Mouse (Mus musculus) limb, embryonic 11.5 days (tissue): Measurements from ENCODE around the gene Nphs1. TPM values are rescaled to one million over a fixed set of nuclear protein-coding genes. Genes with fewer than 3 reads are reported as not detected.
"Not testable (repeated sequence)": the region's sequence is repeated elsewhere in the genome, so short reads cannot be mapped to it uniquely, and the experiment has no call there.

Experiments
- ATAC-seq: fragments of 200-750 bp; cut with Nextera tagmentation; 2 replicates; pipeline ENCODE4 v1.8.0; 2017; ENCODE audit warnings: low read depth; ENCODE audit not compliant: insufficient number of reproducible peaks, low FRiP score, low TSS enrichment
- DNase-seq: peaks from one replicate; pipeline ENCODE4 v3.0.0-alpha.2; 2015; ENCODE audit warnings: low spot score
- H3K27ac ChIP-seq: fragments of 300-500 bp; sonication (generic); replicated peaks from 2 replicates; pipeline ENCODE4 v1.5.1; 2014; ENCODE audit warnings: low read depth, mild to moderate bottlenecking, low read length
- H3K27me3 ChIP-seq: fragments of 300-500 bp; sonication (generic); 2 replicates; pipeline ENCODE4 v1.6.1; 2014; ENCODE audit warnings: mild to moderate bottlenecking, low read length, mixed read lengths; ENCODE audit not compliant: control insufficient read depth, insufficient read depth
- H3K36me3 ChIP-seq: fragments of 300-500 bp; sonication (generic); 2 replicates; pipeline ENCODE4 v1.6.1; 2014; ENCODE audit warnings: mild to moderate bottlenecking, low read length, moderate library complexity, mixed read lengths; ENCODE audit not compliant: control insufficient read depth, insufficient read depth
- H3K4me1 ChIP-seq: fragments of 300-500 bp; sonication (generic); 2 replicates; pipeline ENCODE4 v1.6.1; 2014; ENCODE audit warnings: low read length, mixed read lengths; ENCODE audit not compliant: control insufficient read depth, insufficient read depth
- H3K4me2 ChIP-seq: fragments of 300-500 bp; sonication (generic); 2 replicates; pipeline ENCODE4 v1.6.1; 2014; ENCODE audit warnings: low read depth, mild to moderate bottlenecking, moderate library complexity; ENCODE audit not compliant: severe bottlenecking
- H3K4me3 ChIP-seq: fragments of 300-500 bp; sonication (generic); 2 replicates; pipeline ENCODE4 v1.5.1; 2014; ENCODE audit warnings: low read depth, low read length
- H3K9ac ChIP-seq: fragments of 300-500 bp; sonication (generic); 2 replicates; pipeline ENCODE4 v1.6.1; 2014; ENCODE audit warnings: mild to moderate bottlenecking, low read length
- H3K9me3 ChIP-seq: fragments of 300-500 bp; sonication (generic); 2 replicates; pipeline ENCODE4 v1.6.1; 2016; ENCODE audit warnings: low read length; ENCODE audit not compliant: control insufficient read depth
- WGBS: fragments of 180-500 bp; shearing (Covaris S2); extraction: QIAGEN DNeasy Blood & Tissue Kit; methylation state at CpG from one replicate; pipeline ENCODE4 v1.1.7; 2014; 5-methylcytosine and 5-hydroxymethylcytosine counted together
- polyA plus RNA-seq: library from polyadenylated mRNA; unstranded; fragments of >200 nt; fragmentation: Nextera tagmentation; extraction: Ambion mirVana; gene quantifications from 2 replicates; pipeline ENCODE4 v1.2.1, GENCODE M21; 2014

Nphs1 gene
- polyA plus RNA-seq, 1 experiment from 2014 or later: 0.15 TPM

DNA sequence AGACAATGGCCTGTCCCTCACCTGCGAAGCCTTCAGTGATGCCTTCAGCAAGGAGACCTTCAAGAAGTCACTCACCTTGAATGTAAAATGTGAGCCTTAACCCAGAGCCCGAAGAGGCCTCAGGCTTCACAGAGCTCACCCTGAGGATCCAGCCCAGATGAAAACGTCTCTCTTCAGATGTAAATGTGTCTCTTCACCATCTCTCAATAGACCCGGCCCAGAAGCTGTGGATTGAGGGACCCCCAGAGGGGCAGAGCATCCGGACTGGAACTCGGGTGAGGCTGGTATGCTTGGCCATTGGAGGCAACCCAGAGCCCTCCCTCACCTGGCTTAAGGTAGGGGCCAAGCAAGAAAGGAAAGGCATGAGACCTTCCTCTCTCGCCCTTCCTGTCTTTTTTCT is 5.5 kb downstream of the Nphs1 start:
- Histone ChIP-seq H3K4me2 (no peak overlapping the region), H3K9ac (no peak overlapping the region), H3K4me1 (peaks cover 3% of the 10 kb centered on the region; the same call in 1 of the 2 replicates), H3K9me3 (no peaks in the 10 kb centered on the region), H3K27ac (no peak overlapping the region), H3K4me3 (no peak overlapping the region), H3K27me3 (peaks cover 86% of the 10 kb centered on the region), H3K36me3 (no peaks in the 10 kb centered on the region)
- WGBS: 39% methylated on average over 7 of the region's 7 CpGs
- ATAC-seq: no peak; the same call in 1 of the 2 replicates
- no peak for DNase-seq

DNA sequence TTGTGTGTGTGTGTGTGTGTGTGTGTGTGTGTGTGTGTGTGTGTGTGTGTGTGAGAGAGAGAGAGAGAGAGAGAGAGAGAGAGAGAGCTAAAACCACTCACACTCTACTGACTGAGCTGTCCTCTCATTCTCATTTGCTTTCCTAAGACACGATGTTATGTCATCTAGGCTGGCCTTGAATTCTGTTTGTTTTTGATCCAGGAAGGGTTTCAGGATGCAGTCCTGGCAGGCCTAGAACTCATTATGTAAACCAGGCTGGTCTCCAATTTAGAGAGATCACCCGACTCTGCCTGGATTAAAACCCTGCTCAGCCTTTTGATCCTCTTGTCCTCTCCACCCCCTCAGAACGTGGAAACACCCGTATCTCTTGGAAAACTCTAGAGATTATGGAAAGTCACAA is 5.9 kb downstream of the Nphs1 start:
- no peak overlapping the region for H3K4me2 ChIP-seq
- H3K4me1 ChIP-seq: peaks cover 3% of the 10 kb centered on the region; the same call in 1 of the 2 replicates
- H3K36me3 ChIP-seq: no peaks in the 10 kb centered on the region
- H3K27me3 ChIP-seq: peaks cover 82% of the 10 kb centered on the region
- DNase-seq (no peak), ATAC-seq (no peak)
- H3K9ac ChIP-seq: no peak overlapping the region
- WGBS: 25% methylated on average over 4 of the region's 4 CpGs
- H3K4me3 ChIP-seq: no peak overlapping the region
- no peak overlapping the region for H3K27ac ChIP-seq
- no peaks in the 10 kb centered on the region for H3K9me3 ChIP-seq

DNA sequence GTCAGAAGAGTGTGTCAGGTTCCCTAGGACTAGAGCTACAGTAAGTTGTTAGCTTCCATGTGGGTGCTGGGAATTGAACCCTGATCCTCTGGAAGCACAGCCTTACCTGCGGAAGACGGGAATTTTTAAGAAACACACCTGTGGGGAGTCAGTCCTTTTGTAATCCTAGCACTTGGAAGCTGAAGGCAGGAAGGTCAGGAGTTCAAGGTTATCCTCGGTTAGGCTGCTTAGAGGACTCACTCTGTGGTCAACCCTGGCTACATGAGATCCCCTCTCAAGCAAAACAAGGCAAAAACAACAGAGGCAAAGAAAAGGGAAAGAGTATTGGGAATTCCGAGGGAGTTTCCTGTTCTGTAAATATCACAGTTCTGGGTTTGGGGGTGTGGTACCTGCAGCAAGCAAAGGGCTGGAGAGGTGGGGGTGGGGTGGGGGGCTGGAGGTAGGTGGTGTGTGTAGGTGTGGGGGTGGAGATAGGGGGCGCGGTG is 6.7 kb downstream of the Nphs1 start:
- Histone ChIP-seq H3K36me3 (no peaks in the 10 kb centered on the region), H3K4me2 (no peak overlapping the region), H3K4me3 (no peak overlapping the region), H3K4me1 (peaks cover 3% of the 10 kb centered on the region; the same call in 1 of the 2 replicates), H3K27me3 (peaks cover 75% of the 10 kb centered on the region), H3K27ac (no peak overlapping the region), H3K9ac (no peak overlapping the region), H3K9me3 (no peaks in the 10 kb centered on the region)
- DNase-seq: no peak
- 14% methylated on average over 6 of the region's 6 CpGs for WGBS
- no peak for ATAC-seq

DNA sequence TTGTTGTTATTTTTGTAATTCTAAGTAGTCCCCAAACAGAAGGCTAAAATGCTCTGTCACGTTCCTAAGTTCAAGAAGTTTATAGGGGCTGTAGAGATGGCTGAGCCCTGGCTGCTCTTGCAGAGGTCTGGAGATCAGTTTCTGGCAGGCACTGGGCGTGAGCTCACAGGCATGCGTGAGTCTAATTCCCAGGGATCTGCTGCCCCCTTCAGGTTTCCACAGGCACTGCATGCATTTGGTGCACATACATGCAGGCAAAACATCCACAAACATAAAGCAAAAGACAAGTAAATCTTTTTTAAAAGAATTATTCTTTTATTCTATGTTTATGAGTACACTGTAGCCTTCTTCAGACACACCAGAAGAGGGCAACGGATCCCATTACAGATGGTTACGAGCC is 14.3 kb downstream of the Nphs1 start:
- H3K4me2 ChIP-seq: no peak overlapping the region
- no peak overlapping the region for H3K9ac ChIP-seq
- peaks cover 5% of the 10 kb centered on the region for H3K27me3 ChIP-seq
- no peaks in the 10 kb centered on the region; the same call in 1 of the 2 replicates for H3K9me3 ChIP-seq
- H3K4me1 ChIP-seq: no peaks in the 10 kb centered on the region
- 42% methylated on average over 5 of the region's 5 CpGs for WGBS
- no peak overlapping the region for H3K27ac ChIP-seq
- DNase-seq: peak; percentile 69
- H3K36me3 ChIP-seq: no peaks in the 10 kb centered on the region
- no peak for ATAC-seq
- no peak overlapping the region for H3K4me3 ChIP-seq

DNA sequence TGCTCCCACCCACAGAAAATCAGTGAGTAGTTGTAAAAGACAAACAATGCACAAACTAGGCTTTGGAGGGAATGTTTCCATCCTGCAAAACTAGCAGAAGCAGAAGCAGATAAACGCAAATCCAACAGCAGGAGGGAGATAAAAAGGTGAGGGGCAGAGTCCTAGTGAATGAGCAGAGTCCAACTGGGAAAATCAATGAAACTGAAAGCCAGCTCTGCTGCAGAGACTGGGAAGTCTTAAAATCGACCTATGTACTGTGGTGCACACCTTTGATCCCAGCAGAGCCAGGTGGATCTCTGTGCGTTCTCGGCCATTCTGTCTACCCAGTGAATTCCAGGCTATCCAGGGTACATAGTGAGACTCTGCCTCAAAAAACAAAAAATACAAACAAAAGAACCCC is 16.9 kb downstream of the Nphs1 start:
- no peak for ATAC-seq
- Histone ChIP-seq H3K9ac (no peak overlapping the region), H3K4me3 (no peak overlapping the region), H3K36me3 (no peaks in the 10 kb centered on the region), H3K4me2 (no peak overlapping the region), H3K4me1 (no peaks in the 10 kb centered on the region), H3K9me3 (no peaks in the 10 kb centered on the region; the same call in 1 of the 2 replicates), H3K27me3 (no peaks in the 10 kb centered on the region), H3K27ac (no peak overlapping the region)
- WGBS: 70% methylated on average over 4 of the region's 4 CpGs
- no peak for DNase-seq

DNA sequence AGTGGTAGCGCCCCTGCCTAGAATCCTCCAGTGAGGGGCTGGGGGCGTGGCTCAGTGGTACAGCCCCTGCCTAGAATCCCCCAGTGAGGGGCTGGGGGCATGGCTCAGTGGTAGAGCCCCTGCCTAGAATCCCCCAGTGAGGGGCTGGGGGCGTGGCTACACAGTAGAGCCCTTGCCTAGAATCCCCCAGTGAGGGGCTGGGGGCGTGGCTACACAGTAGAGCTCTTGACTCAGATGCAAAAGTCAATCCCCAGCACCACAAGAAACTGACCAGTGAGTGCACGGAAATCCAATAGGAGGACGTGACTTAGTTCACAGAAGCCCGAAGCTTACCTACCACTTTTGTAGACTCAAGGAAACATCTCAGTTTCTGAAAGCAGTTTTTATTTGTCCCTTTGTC is 18.0 kb downstream of the Nphs1 start:
- H3K4me3 ChIP-seq, H3K36me3 ChIP-seq, ATAC-seq, DNase-seq, H3K27ac ChIP-seq, H3K4me1 ChIP-seq, H3K9me3 ChIP-seq, H3K4me2 ChIP-seq, H3K9ac ChIP-seq, H3K27me3 ChIP-seq: not testable (repeated sequence)
- 84% methylated on average over 7 of the region's 7 CpGs for WGBS

DNA sequence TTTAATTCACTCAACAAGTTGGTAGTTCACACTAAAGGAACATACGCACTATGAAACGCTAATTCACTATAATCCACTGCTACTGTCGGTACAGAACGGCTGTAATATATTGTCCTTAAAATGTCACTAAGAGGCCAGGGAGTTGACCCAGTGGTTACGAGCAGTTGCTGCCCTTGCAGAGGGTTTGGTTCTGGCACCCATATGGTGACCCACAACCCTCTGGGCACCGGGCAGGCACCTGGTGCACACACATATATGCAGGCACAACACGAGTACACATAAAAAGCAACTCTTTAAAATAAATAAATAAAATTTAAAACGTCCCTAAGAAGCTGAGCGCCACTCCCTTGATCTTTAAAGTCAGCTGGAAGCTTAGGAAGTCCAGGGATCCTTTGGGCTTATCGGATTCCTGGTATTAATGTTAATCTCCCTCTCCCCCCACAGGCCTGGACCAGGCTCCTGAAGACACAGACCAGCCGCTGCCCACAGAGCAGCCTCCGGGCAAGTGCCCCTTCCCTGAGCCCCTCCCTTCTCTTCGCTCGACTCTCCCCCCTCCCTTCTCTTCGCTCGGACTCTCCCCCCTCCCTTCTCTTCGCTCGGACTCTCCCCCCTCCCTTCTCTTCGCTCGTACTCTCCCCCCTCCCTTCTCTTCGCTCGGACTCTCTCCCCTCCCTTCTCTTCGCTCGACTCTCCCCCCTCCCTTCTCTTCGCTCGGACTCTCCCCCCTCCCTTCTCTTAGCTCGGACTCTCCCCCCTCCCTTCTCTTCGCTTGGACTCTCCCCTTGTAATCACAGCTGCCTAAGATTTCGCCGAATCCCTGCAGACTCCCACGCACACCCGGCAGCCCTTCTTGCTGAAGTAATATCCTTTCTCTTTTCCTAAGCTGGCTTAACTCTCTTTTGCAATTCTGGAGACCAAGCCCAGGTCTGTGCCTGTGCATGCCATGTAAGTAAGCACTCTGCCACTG is 19.6 kb downstream of the Nphs1 start:
- WGBS: 6% methylated on average over 32 of the region's 32 CpGs
- Histone ChIP-seq H3K9me3 (no peaks in the 10 kb centered on the region; the same call in 1 of the 2 replicates), H3K36me3 (no peaks in the 10 kb centered on the region), H3K4me3 (peak overlapping the region; percentile 9; the same call in 1 of the 2 replicates), H3K4me2 (peak overlapping the region; percentile 36), H3K27ac (no peak overlapping the region), H3K27me3 (no peaks in the 10 kb centered on the region), H3K9ac (no peak overlapping the region), H3K4me1 (no peaks in the 10 kb centered on the region)
- no peak for ATAC-seq
- DNase-seq: peak; percentile 26

DNA sequence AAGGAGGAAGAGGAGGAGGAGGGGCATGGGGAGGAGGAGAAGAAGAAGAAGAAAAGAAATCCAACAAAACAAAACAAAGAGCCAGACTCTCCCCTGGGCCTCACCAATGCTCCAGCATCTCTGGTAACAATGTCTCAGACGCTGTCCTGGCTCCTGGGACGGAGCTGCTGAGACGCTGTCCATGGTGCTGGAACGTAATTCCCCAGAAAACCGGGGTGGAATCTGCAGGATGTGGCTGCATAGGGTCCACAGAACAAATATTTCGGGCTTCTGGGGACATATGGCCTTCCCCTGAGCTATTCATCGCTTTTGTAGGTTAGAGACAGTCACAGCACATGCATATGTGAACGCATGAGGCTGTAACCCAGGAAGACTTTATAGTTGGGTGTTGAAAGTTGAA is 26.1 kb downstream of the Nphs1 start:
- H3K4me2 ChIP-seq: no peak overlapping the region
- no peaks in the 10 kb centered on the region for H3K4me1 ChIP-seq
- 16% methylated on average over 8 of the region's 8 CpGs for WGBS
- no peak overlapping the region for H3K27ac ChIP-seq
- no peaks in the 10 kb centered on the region for H3K9me3 ChIP-seq
- H3K4me3 ChIP-seq: no peak overlapping the region
- no peak for ATAC-seq
- peak; percentile 82 for DNase-seq
- H3K9ac ChIP-seq: no peak overlapping the region
- H3K36me3 ChIP-seq: no peaks in the 10 kb centered on the region
- H3K27me3 ChIP-seq: no peaks in the 10 kb centered on the region
